Mouse (Mus musculus) kidney, embryonic 15.5 days (tissue): ENCODE measurements around the gene Xpa. TPM values are rescaled to one million over a fixed set of nuclear protein-coding genes. Genes with fewer than 3 reads are reported as not detected.

Experiments
- ATAC-seq: fragments of 200-750 bp; cut with Nextera tagmentation; replicated peaks from 2 replicates; pipeline ENCODE4 v1.8.0; 2017; ENCODE audit warnings: moderate TSS enrichment; ENCODE audit not compliant: low FRiP score
- H3K27ac ChIP-seq: fragments of 300-500 bp; sonication (generic); 2 replicates; pipeline ENCODE4 v1.5.1; 2015; ENCODE audit warnings: mild to moderate bottlenecking, inconsistent platforms
- H3K27me3 ChIP-seq: fragments of 300-500 bp; sonication (generic); 2 replicates; pipeline ENCODE4 v1.6.1; 2015; ENCODE audit warnings: inconsistent platforms
- H3K36me3 ChIP-seq: fragments of 300-500 bp; sonication (generic); 2 replicates; pipeline ENCODE4 v1.6.1; 2015; ENCODE audit warnings: inconsistent platforms
- H3K4me1 ChIP-seq: fragments of 300-500 bp; sonication (generic); 2 replicates; pipeline ENCODE4 v1.6.1; 2015; ENCODE audit warnings: inconsistent platforms
- H3K4me2 ChIP-seq: fragments of 300-500 bp; sonication (generic); 2 replicates; pipeline ENCODE4 v1.6.1; 2015; ENCODE audit warnings: moderate library complexity, mild to moderate bottlenecking, inconsistent platforms
- H3K4me3 ChIP-seq: fragments of 300-500 bp; sonication (generic); replicated peaks from 2 replicates; pipeline ENCODE4 v1.5.1; 2015; ENCODE audit warnings: mild to moderate bottlenecking, inconsistent platforms
- H3K9ac ChIP-seq: fragments of 300-500 bp; sonication (generic); 2 replicates; pipeline ENCODE4 v1.6.1; 2015; ENCODE audit warnings: mild to moderate bottlenecking, inconsistent platforms
- H3K9me3 ChIP-seq: fragments of 300-500 bp; sonication (generic); replicated peaks from 2 replicates; pipeline ENCODE4 v1.6.1; 2016; ENCODE audit warnings: inconsistent platforms
- WGBS: fragments of 180-500 bp; shearing (Covaris S2); methylation state at CpG from one replicate; pipeline ENCODE4 v1.1.7; 2015; ENCODE audit warnings: mixed read lengths; 5-methylcytosine and 5-hydroxymethylcytosine counted together
- polyA plus RNA-seq: library from polyadenylated mRNA; unstranded; fragments of >200 nt; fragmentation: Nextera tagmentation; extraction: Ambion mirVana; gene quantifications from 2 replicates; pipeline ENCODE4 v1.2.1, GENCODE M21; 2015

Xpa gene
- polyA plus RNA-seq, 1 experiment from 2014 or later = 21.0 TPM

DNA sequence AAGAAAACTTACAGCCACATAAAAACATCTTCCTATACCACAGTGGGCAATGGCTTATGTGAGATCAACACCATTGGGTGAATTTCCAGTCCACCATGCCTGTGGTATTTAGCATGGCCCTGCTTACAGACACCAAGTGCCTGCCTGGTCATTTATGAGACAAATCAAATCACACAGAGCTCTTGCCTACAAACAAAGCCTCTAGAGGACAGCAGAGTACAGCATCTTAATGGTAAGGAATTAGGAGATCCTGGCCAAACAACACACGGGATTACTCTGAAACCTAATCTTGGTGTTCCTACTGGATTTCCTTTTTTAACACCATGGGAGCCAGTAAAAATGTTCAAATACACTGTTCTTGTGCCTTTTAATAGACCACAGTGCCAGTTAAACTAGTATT, 80.8 kb downstream of the Xpa start:
- WGBS = 53% methylated on average over 1 of the region's 1 CpGs
- H3K4me3 ChIP-seq = no peak overlapping the region
- no peak overlapping the region for H3K27ac ChIP-seq
- no peak for ATAC-seq
- no peaks in the 10 kb centered on the region for H3K4me1 ChIP-seq
- no peak overlapping the region for H3K9ac ChIP-seq
- H3K27me3 ChIP-seq = no peaks in the 10 kb centered on the region
- H3K9me3 ChIP-seq = no peaks in the 10 kb centered on the region
- H3K36me3 ChIP-seq = peaks cover 76% of the 10 kb centered on the region
- no peak overlapping the region for H3K4me2 ChIP-seq

DNA sequence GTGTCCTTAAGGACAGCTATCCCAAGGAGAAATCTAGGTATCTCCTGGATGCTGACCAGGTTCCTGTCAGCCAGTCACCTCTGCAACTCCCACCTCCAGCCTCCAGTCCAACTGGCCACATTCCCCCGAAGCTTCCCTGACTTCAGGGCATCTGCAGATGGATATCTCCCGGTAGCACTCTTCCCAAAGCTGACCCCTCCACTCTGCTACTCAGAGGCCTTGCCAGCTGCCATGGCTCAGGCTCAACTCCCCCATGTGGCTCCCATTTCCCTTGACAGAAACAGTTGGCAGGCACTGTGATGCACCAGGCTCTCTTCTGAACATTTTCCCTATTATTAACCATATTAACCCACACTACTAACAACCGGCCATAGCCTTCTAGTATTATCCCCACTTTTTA, 84.8 kb downstream of the Xpa start:
- Histone ChIP-seq H3K9me3 (no peaks in the 10 kb centered on the region), H3K4me3 (no peak overlapping the region), H3K27ac (no peak overlapping the region), H3K27me3 (no peaks in the 10 kb centered on the region), H3K4me2 (no peak overlapping the region), H3K9ac (no peak overlapping the region), H3K36me3 (peaks cover 40% of the 10 kb centered on the region), H3K4me1 (no peaks in the 10 kb centered on the region)
- WGBS = 38% methylated on average over 3 of the region's 3 CpGs
- no peak for ATAC-seq

DNA sequence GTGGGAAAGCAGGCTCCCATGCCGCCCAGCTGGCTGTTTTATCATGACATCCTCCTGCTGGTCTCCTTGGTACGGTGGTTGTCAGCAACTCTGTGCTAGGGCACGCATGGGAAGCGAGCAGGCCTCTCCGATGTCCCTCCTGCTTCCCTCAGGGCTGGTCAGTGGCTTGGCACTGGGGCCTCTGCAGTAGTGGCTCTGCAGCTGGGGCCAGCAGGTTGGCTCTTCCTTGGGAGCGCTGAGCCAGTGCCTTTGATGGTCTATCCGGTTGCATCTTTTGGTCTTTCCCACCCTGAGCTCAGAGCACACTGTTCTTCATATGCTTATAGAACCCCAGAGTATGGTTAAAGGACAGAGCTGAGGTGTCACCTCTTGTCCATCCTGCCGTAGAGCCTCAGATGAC, 86.0 kb downstream of the Xpa start:
- ATAC-seq = no peak
- H3K27me3 ChIP-seq = no peaks in the 10 kb centered on the region
- no peak overlapping the region for H3K4me2 ChIP-seq
- no peak overlapping the region for H3K27ac ChIP-seq
- no peak overlapping the region for H3K9ac ChIP-seq
- H3K4me1 ChIP-seq = no peaks in the 10 kb centered on the region
- no peaks in the 10 kb centered on the region for H3K9me3 ChIP-seq
- H3K36me3 ChIP-seq = peaks cover 27% of the 10 kb centered on the region
- WGBS = 67% methylated on average over 8 of the region's 8 CpGs
- H3K4me3 ChIP-seq = no peak overlapping the region

Other genes with a start within 250 kb of the Xpa start
- 17.7 and 19.3 TPM in 2 replicates for gene Tdrd7, start 231.0 kb downstream of the Xpa start, polyA plus RNA-seq
- 8.2 TPM in 2 replicates for gene Tmod1, start 157.4 kb downstream of the Xpa start, polyA plus RNA-seq
- gene Ncbp1, start 57.7 kb downstream of the Xpa start, polyA plus RNA-seq = 85.7 and 88.3 TPM in 2 replicates
- 53.7 and 55.6 TPM in 2 replicates for gene Tstd2, start 57.6 kb downstream of the Xpa start, polyA plus RNA-seq
- gene Foxe1, start 147.3 kb upstream of the Xpa start, polyA plus RNA-seq = not detected in 2 replicates
- gene Trmo, start 193.1 kb upstream of the Xpa start, polyA plus RNA-seq = 9.7 and 11.1 TPM in 2 replicates
- 3.3 and 7.1 TPM in 2 replicates for gene Hemgn, start 217.2 kb upstream of the Xpa start, polyA plus RNA-seq